Mouse (Mus musculus): ENCODE measurements around the gene Gm5134.

Gene Gm5134

GRCm38 (mm10) chr10:76032402-76033118, 78.2 kb downstream of the Gm5134 start, which contains the start of gene Zfp280b:
Zfp280b (plus strand) TSS chr10:76032650.
- peak; percentile 91 for DNase-seq (ENCODE audit: low read depth, low spot score)

GRCm38 (mm10) chr10:76033119-76033455, 78.8 kb downstream of the Gm5134 start:
- DNase-seq (ENCODE audit: low read depth, low spot score): no peak

- no peak for DNase-seq (ENCODE audit: low read depth, low spot score)
Measured at GRCm38 (mm10) chr10:76034001-76034600, 79.8 kb downstream of the Gm5134 start.

- no peak for DNase-seq (ENCODE audit: low read depth, low spot score)
Measured at GRCm38 (mm10) chr10:76035277-76035676, 81.0 kb downstream of the Gm5134 start.

GRCm38 (mm10) chr10:76036962-76037361, 82.6 kb downstream of the Gm5134 start:
- DNase-seq (ENCODE audit: low read depth, low spot score): no peak

GRCm38 (mm10) chr10:76045343-76045742, 91.0 kb downstream of the Gm5134 start:
- no peak for DNase-seq (ENCODE audit: low read depth, low spot score)

- DNase-seq (ENCODE audit: low read depth, low spot score): no peak
Measured at GRCm38 (mm10) chr10:76046754-76047153, 92.4 kb downstream of the Gm5134 start.

- DNase-seq (ENCODE audit: low read depth, low spot score): no peak
Measured at GRCm38 (mm10) chr10:76047182-76047869, 93.0 kb downstream of the Gm5134 start.

- DNase-seq (ENCODE audit: low read depth, low spot score): no peak
Measured at GRCm38 (mm10) chr10:76048967-76049366, 94.7 kb downstream of the Gm5134 start.

GRCm38 (mm10) chr10:76051860-76052259, 97.5 kb downstream of the Gm5134 start:
- DNase-seq (ENCODE audit: low read depth, low spot score): no peak

All from skeletal muscle tissue, adult 2 months (tissue).